Mouse (Mus musculus) layer of hippocampus, postnatal 14 days (tissue): ENCODE measurements at regions not wholly inside any gene's neighbourhood (a gene's known extent, or its start where the extent isn't known, plus 50 kb on each side); places are given as distances from the start of the nearest gene placed in this dataset.
"Not testable (repeated sequence)": the region's sequence is repeated elsewhere in the genome, so short reads cannot be mapped to it uniquely, and the experiment has no call there.

Experiments
- DNase-seq, 2 experiments: peaks; one replicate each; pipeline ENCODE4 v3.0.0; 2021 to 2022; ENCODE audit warnings: low spot score in 2 of 2, mixed read lengths in 1 of 2

GRCm38 (mm10) chr1:185933623-185934022 lies 183.5 kb downstream of the Lyplal1 start:
- no peak for DNase-seq

DNA sequence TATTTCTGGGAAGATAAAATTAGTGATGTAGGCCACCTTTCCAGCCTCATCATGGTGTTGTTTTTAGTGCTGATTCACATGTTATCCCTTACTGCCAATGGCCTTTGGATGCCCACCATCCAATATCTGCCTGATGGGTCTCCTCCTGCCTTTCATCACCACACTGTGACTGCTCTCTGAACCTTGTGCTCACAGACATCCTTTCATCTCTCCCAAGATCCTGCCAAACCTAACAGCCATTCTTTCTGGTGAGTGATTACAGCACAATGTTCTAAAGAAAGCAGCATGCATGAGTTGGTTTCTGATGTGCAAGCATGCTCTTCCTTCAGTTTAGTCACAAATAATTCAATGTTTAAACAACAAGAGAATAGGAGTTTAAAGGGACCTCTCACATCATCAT lies 180.1 kb downstream of the Lyplal1 start:
- DNase-seq = no peak

DNA sequence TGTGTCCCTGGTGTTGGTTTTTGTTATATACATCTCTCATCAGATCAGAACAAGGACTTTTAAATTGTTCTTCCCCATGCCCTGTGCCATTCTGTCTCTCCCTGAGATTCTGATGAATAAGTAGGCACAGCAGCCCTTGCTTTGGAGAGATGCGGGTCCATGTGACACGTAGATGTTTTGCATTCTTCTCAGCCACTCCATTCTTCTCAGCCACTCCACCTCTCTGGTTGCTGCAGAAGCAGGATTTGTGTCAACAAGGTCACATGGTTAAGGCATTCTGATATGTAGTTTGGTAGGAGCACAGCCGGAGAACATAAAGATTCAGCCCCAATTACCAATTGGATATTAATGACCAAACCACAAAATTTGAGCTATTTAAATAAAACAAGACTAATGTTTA lies 177.2 kb downstream of the Lyplal1 start:
- no peak for DNase-seq

DNA sequence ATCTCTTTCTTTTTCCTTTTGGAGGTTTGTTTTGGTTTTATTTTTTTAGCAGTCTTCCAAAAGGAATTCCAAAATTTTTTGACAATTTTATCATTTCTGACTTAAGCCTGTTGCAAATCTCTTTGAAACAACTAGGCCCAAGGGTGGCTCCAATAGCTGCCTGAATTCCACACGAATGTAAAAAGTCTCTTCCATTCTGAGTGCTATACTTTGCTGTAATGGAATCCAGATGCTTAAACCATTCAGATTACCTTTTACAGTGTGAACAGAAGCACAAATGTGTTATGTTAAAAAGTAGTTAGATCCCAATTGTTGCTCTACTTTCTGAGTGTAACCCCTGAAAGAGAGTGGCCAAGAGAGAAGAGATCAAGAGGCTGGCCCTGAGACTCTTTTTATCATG lies 176.6 kb downstream of the Lyplal1 start:
- no peak for DNase-seq

GRCm38 (mm10) chr1:185951163-185951562 lies 165.9 kb downstream of the Lyplal1 start:
- no peak for DNase-seq

DNA sequence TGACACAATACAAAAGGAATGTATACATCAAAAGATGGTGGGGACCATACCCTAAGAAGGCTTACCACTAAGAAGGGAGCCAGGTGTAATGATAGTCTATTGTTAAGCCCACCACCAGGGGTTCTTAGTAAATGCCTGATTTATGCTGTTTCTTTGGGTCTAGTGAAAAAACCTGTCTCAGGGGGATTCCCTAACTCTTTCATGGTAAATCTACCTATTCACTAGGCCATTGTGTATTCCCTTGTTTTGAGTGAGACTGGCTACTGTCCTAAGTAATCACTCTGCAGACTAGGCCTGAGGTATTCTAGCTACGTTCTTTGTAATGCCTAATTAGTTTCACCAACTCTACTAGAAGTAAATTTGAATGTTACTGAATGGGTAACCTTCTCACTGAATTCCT lies 161.3 kb downstream of the Lyplal1 start:
- DNase-seq = not testable (repeated sequence)

- DNase-seq = no peak
These were observed 159.6 kb downstream of the Lyplal1 start for GRCm38 (mm10) chr1:185957557-185957956.

DNA sequence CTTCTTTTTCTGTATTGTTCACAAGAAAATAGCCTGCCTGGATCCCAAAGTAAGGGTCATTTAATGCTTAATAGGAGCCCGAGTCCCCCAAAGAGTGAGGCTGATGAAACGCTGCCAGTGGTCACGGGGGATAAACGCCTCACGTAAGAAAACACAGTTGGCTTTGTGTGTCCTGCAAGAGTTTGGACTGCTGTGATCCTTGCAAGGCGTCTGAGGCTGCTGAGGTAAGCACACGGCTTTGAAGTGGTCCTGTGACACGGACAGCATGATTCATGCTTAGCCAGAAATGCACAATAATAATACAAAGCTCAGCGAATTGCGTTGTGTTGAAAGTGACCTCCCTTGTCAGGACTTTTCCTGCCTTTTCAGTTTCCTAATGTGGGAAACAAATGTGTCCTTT lies 158.8 kb downstream of the Lyplal1 start:
- no peak for DNase-seq

GRCm38 (mm10) chr1:185962606-185963005 lies 154.5 kb downstream of the Lyplal1 start:
- no peak for DNase-seq

DNA sequence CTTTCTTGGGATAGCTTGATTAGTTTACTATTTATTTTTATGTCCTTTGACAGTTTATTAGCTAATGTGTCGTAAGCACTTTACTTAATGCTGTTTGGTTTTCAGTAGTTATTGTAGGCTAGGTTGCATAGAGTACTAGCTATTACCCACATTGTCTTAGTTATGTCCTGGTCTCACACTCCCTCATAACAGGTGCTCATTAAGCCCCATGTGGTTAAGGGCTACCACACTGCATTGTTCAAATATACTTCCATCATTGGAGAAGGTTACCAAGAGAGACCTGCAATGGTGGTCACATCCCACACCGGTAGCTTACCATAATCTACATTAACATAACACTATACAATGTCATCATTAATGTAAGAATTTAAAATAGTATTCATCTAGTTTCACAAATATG lies 153.3 kb downstream of the Lyplal1 start:
- no peak for DNase-seq

DNA sequence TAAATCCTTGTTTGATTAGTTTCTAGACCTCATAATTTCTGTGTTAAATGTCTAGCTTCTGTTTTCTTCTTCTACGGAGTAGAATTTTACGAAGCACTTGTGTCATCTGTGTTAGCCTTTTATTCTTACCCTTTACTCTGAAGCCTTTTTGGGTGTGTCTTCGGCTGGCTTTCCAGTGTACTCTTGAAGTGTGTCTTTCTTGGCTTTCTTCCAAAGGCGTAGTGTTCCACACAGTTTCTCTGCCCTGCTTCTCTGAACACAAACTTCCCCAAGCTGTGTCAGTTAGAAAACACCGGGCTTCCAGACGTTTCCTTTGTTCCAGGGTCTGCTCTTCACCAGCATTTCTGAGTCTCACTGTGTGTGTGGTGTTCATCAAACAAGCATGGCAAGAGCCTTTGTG lies 152.7 kb downstream of the Lyplal1 start:
- no peak for DNase-seq

DNA sequence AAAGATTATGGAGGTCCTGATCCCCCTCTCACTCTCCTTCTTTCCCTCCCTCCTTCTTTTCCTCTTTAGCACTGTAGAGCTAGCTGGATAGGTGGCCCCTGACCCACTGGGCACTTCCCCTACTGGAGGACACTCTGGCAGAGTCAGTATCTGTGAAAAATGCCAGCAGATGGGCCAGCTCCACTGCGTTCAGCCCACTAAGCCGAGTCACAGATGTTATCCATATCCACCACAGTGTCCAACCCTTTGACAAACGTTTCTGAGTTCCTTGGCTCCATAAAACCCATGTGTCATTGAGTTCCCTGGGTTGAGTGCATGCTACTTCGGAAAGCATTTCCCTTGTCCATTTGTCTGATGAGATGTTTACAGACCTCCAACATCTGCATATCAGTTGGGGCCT lies 149.9 kb downstream of the Lyplal1 start:
- DNase-seq = no peak

- no peak for DNase-seq
These were observed 149.3 kb downstream of the Lyplal1 start for GRCm38 (mm10) chr1:185967816-185968215.

GRCm38 (mm10) chr1:185968642-185969041 lies 148.5 kb downstream of the Lyplal1 start:
- DNase-seq = no peak

GRCm38 (mm10) chr1:185969231-185969630 lies 147.9 kb downstream of the Lyplal1 start:
- DNase-seq = no peak

DNA sequence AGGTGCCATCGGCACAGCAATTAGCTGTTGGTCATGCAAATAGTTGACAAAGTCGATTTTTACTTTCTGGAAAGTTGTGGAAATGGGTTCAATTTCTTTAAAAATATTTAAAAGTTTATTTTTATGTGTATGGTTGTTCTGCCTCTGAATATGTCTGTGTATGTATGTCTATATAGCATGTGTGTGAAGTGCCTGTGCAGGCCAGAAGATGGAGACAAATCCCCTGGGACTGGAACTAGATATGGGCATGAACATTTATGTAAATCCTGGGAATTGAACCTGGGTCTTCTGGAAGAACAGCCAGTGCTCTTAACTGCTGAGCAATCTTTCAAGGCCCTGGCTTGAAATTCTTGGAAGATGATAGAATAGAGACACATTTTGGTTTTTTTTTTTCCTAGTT lies 140.0 kb downstream of the Lyplal1 start:
- no peak for DNase-seq

GRCm38 (mm10) chr1:185989432-185989831 lies 127.7 kb downstream of the Lyplal1 start:
- no peak for DNase-seq

DNA sequence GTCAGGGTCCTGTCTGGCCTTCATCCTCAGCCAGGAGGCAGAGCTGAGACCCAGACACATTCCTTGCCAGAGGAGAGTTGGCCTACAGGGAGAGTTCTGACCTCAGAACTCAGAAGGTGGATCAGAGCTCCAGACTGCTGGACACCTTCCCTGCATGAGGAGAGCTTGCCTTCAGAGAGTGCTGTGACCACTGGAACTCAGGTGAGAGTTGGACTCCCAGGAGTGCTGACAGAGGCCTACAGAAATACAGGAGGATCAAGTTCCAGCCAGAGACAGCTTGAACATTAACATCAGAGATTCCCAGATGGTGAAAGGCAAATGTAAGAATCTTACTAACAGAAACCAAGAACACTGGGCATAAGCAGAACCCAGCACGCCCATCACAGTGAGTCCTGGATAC lies 117.0 kb downstream of the Lyplal1 start:
- DNase-seq = not testable (repeated sequence)

DNA sequence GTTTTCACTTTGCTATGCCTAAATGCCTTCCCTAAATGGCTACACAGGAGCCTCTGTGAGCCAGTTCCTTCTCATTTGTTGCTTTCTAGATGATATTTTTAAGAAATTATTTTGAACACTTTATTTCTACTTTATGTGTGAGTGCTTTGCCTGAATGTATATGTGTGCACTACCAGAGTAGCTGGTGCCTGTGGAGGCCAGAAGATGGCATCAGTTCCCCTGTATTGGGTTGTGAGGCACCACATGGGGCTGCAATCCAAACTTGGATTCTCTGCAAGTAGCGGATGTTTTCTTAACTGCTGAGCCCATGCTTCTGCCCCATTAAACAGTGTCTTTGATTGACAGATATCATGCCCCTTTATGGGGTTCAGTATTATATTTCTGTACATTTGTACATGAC lies 103.7 kb downstream of the Lyplal1 start:
- no peak for DNase-seq

DNA sequence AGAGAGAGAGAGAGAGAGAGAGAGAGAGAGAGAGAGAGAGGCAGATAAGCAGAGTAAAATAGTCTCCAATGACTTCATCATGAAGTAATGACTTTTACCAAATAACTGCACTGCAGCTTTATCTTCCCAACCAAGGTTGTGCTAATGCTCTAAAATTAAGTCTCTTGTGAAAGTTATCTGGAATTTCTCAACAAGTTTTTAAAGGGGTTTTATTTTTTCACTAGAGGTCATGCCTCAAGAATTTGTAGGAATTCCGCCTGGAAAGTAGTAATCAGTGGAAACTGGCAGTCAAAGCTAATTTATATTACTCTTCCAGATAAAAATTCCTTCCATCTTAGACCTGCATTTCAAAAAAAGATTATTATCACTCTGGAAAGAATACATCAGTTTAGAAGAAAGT lies 102.9 kb downstream of the Lyplal1 start:
- no peak for DNase-seq

GRCm38 (mm10) chr1:186015831-186016561 lies 101.1 kb downstream of the Lyplal1 start:
- no peak for DNase-seq

DNA sequence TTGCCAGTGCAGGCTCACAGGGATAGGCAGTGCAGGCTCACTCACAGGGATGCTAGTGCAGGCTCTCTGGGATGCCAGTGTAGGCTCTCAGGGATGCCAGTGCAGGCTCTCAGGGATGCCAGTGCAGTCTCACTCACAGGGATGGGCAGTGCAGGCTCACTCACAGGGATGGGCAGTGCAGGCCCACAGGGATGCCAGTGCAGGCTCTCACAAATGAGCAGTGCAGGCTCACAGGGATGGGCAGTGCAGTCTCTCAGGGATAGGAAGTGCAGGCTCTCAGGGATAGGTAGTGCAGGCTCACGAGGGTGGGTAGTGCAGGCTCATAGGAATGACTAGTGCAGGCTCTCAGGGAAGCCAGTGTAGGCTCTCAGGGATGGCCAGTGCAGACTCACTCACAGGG lies 99.6 kb downstream of the Lyplal1 start:
- no peak for DNase-seq

GRCm38 (mm10) chr1:186019511-186019910 lies 97.6 kb downstream of the Lyplal1 start:
- no peak for DNase-seq

DNA sequence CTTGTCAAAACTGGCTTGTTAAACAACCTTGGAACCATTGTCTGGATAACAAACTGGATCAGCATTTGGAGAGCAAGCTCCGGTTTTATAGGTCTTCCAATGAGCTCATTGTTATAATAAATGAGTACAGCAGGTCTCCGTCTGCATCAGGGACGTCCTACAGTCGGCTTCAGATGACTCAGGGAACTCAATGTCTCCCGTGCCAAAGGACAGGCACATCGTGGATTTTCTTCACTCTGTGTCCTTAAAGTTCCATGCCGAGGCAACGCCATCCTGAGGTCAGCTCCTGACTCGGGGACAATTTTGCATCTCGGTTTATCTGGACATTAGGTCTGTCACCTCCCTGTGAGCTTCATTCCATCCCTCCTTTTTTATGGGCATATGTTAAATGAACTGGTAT lies 85.2 kb downstream of the Lyplal1 start:
- DNase-seq = no peak
